Mouse (Mus musculus) liver, adult 2 months (tissue): Measurements from ENCODE around the gene Arl15.

Experiments used
- CTCF ChIP-seq: fragments of 200-500 bp; IDR thresholded peaks from 2 replicates; pipeline ENCODE4 v1.5.1; 2011; ENCODE audit warnings: low read depth, low read length, control low read depth
- POLR2A ChIP-seq: fragments of 200-500 bp; IDR thresholded peaks from 2 replicates; pipeline ENCODE4 v1.6.1; 2011; ENCODE audit warnings: low read length, control low read depth; ENCODE audit not compliant: insufficient read depth; ENCODE audit errors: extremely low read depth

DNA sequence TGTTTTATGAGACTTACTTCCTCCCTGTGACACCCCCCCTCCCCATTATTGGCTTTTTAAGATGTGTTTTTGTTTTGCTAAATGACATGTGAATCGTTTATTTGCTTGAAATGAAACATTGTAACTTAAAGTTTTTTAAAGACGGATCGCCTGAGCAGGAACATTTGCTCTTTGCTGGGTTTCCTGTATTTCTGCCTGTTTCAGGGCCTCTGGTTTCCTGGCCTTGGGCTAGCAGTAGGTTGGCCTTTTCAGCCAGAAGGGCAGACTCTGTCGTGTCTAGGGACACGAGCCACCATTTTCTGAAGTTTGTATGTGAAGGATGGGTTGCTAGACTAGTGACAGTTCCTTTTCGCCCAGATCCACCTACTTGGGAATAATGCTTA lies 18.3 kb downstream of the Arl15 start:
- TF ChIP-seq POLR2A (no peak), CTCF (no peak)
